9 mouse cellular contexts compared by ENCODE assay signal in the genomic region with DNA sequence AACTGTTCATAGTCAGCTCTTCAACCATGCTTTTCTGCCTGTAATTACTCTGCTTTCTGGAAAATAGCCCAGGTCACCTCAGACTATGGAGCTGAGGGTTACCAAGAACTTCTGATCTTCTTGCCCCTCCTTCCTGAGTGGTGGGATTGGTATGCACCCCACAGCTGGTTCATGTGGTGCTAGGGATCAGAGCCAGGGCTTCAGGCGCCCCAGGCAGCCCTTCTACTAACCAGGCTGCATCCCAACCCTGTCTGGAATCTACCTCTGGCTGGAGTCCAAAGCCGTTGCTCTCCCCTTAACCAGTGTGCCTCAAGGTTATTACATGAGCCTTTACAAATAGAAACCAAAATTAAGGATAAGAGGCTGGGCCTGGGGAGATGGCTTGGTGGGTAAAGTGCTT.
DNase-seq lines count a peak whose midpoint lies in the region; ATAC-seq and TF ChIP-seq lines count a peak whose summit lies in the region.
"Had no signal": no experiment of that assay in that cellular context is flagged by ENCODE, and none has a peak within 500 bp of the region (broad histone marks: within the 10 kb centered on the region; RNA-seq: fewer than 3 reads in every experiment).

No protein-coding gene starts in this region.

- no peak for TF ChIP-seq POLR2A in brain, embryonic 14.5 days (IDR thresholded peaks at IDR 0.05; ENCODE audit: borderline replicate concordance, extremely low read depth, insufficient read depth, insufficient read length, poor library complexity, severe bottlenecking)

- WGBS in hindbrain, embryonic 15.5 days = 57% methylated on average over 2 of the region's 2 CpGs
- WGBS in hindbrain, embryonic 12.5 days = 71% methylated on average over 2 of the region's 2 CpGs
- WGBS in heart, embryonic 13.5 days = 37% methylated on average over 2 of the region's 2 CpGs
- 33% methylated on average over 2 of the region's 2 CpGs for WGBS in limb, embryonic 12.5 days

- no peaks in the 10 kb centered on the region for H3K36me3 ChIP-seq in hindbrain, embryonic 15.5 days
- no peaks in the 10 kb centered on the region for H3K36me3 ChIP-seq in hindbrain, embryonic 12.5 days
- H3K36me3 ChIP-seq in heart, embryonic 13.5 days = peaks cover 13% of the 10 kb centered on the region; the same call in 1 of the 2 replicates
- H3K36me3 ChIP-seq in limb, embryonic 12.5 days = 0 out of 2 replicates have a peak, but pooled peaks cover 11% of the 10 kb centered on the region
- H3K36me3 ChIP-seq: neural tube, embryonic 12.5 days had no signal

- DNase-seq in brain, embryonic 14.5 days (ENCODE audit: low read depth) = peak; percentile 75
- DNase-seq in right cerebral cortex, postnatal 10 days (ENCODE audit: low spot score in 2 of 2) = no peak
- DNase-seq in gastrocnemius, postnatal 25 days = no peak
- no peak for DNase-seq in T-cell, adult 2 months (ENCODE audit: low spot score)

- H3K27me3 ChIP-seq in hindbrain, embryonic 15.5 days = no peaks in the 10 kb centered on the region
- H3K27me3 ChIP-seq in hindbrain, embryonic 12.5 days = no peaks in the 10 kb centered on the region
- no peaks in the 10 kb centered on the region for H3K27me3 ChIP-seq in heart, embryonic 13.5 days (replicated peaks)
- no peaks in the 10 kb centered on the region for H3K27me3 ChIP-seq in limb, embryonic 12.5 days
- H3K27me3 ChIP-seq: neural tube, embryonic 12.5 days had no signal

- H3K4me3 ChIP-seq in hindbrain, embryonic 15.5 days = no peak overlapping the region
- H3K4me3 ChIP-seq in hindbrain, embryonic 12.5 days = no peak overlapping the region
- no peak overlapping the region for H3K4me3 ChIP-seq in heart, embryonic 13.5 days
- no peak overlapping the region for H3K4me3 ChIP-seq in limb, embryonic 12.5 days (replicated peaks)
- H3K4me3 ChIP-seq: neural tube, embryonic 12.5 days had no signal

- peaks cover 6% of the 10 kb centered on the region for H3K4me1 ChIP-seq in hindbrain, embryonic 15.5 days (replicated peaks)
- H3K4me1 ChIP-seq in hindbrain, embryonic 12.5 days = no peaks in the 10 kb centered on the region
- H3K4me1 ChIP-seq in heart, embryonic 13.5 days = peaks cover 34% of the 10 kb centered on the region
- H3K4me1 ChIP-seq in limb, embryonic 12.5 days (replicated peaks) = peaks cover 57% of the 10 kb centered on the region

- H3K9ac ChIP-seq in hindbrain, embryonic 15.5 days = no peak overlapping the region
- H3K9ac ChIP-seq in hindbrain, embryonic 12.5 days = no peak overlapping the region
- H3K9ac ChIP-seq in heart, embryonic 13.5 days = peak overlapping the region; percentile 59
- no peak overlapping the region for H3K9ac ChIP-seq in limb, embryonic 12.5 days (replicated peaks)
- H3K9ac ChIP-seq: neural tube, embryonic 12.5 days had no signal

- TF ChIP-seq CTCF in brain, embryonic 14.5 days (IDR thresholded peaks at IDR 0.05; ENCODE audit: borderline replicate concordance, extremely low read depth, insufficient read depth, insufficient read length) = no peak

- no peak overlapping the region for H3K27ac ChIP-seq in hindbrain, embryonic 15.5 days (replicated peaks)
- no peak overlapping the region for H3K27ac ChIP-seq in hindbrain, embryonic 12.5 days
- H3K27ac ChIP-seq in heart, embryonic 13.5 days (replicated peaks) = peak overlapping the region; percentile 87
- peak overlapping the region; percentile 88 for H3K27ac ChIP-seq in limb, embryonic 12.5 days
- H3K27ac ChIP-seq: neural tube, embryonic 12.5 days had no signal

- ATAC-seq in hindbrain, embryonic 15.5 days (ENCODE audit: low FRiP score, low read depth) = peak; percentile 57; the same call in 1 of the 2 replicates
- ATAC-seq in hindbrain, embryonic 12.5 days (ENCODE audit: low FRiP score) = no peak
- ATAC-seq in heart, embryonic 13.5 days (ENCODE audit: extremely low read depth, insufficient number of reproducible peaks, low FRiP score, low TSS enrichment) = 0 out of 2 replicates have a peak, but pooled peaks have one; percentile 37
- ATAC-seq in limb, embryonic 12.5 days (ENCODE audit: insufficient number of reproducible peaks, insufficient read depth, low FRiP score, low TSS enrichment, low read depth) = peak; percentile 79

- no peaks in the 10 kb centered on the region for H3K9me3 ChIP-seq in hindbrain, embryonic 15.5 days
- H3K9me3 ChIP-seq in hindbrain, embryonic 12.5 days (replicated peaks) = no peaks in the 10 kb centered on the region
- no peaks in the 10 kb centered on the region for H3K9me3 ChIP-seq in heart, embryonic 13.5 days
- no peaks in the 10 kb centered on the region for H3K9me3 ChIP-seq in limb, embryonic 12.5 days
- H3K9me3 ChIP-seq: neural tube, embryonic 12.5 days had no signal

- no peak overlapping the region for H3K4me2 ChIP-seq in hindbrain, embryonic 15.5 days
- H3K4me2 ChIP-seq in hindbrain, embryonic 12.5 days (replicated peaks) = no peak overlapping the region
- H3K4me2 ChIP-seq in heart, embryonic 13.5 days = peak overlapping the region; percentile 42
- no peak overlapping the region for H3K4me2 ChIP-seq in limb, embryonic 12.5 days
- H3K4me2 ChIP-seq: neural tube, embryonic 12.5 days had no signal

Comparison
In these comparisons a context has a peak if more than half of its experiments do, and no peak if none do; other contexts are left out.
1. H3K27ac ChIP-seq: peak in heart, embryonic 13.5 days (single experiment) and limb, embryonic 12.5 days (single experiment); none in hindbrain, embryonic 15.5 days (single experiment) and hindbrain, embryonic 12.5 days (single experiment).